Mouse (Mus musculus) kidney, embryonic 16.5 days (tissue): ENCODE measurements around the gene Tubb4a. TPM values are rescaled to one million over a fixed set of nuclear protein-coding genes. Genes with fewer than 3 reads are reported as not detected.
"Not testable (repeated sequence)": the region's sequence is repeated elsewhere in the genome, so short reads cannot be mapped to it uniquely, and the experiment has no call there.

Source experiments
- ATAC-seq: fragments of 200-750 bp; cut with Nextera tagmentation; 2 replicates; pipeline ENCODE4 v1.8.0; 2017; ENCODE audit warnings: moderate TSS enrichment; ENCODE audit not compliant: low FRiP score, low TSS enrichment
- H3K27ac ChIP-seq: fragments of 300-500 bp; sonication (generic); 2 replicates; pipeline ENCODE4 v1.5.1; 2014; ENCODE audit warnings: low read length
- H3K27me3 ChIP-seq: fragments of 300-500 bp; sonication (generic); 2 replicates; pipeline ENCODE4 v1.6.1; 2014; ENCODE audit warnings: low read length, control low read depth, mixed read lengths; ENCODE audit not compliant: insufficient read depth
- H3K36me3 ChIP-seq: fragments of 300-500 bp; sonication (generic); 2 replicates; pipeline ENCODE4 v1.6.1; 2014; ENCODE audit warnings: low read length, control low read depth, mixed read lengths; ENCODE audit not compliant: insufficient read depth
- H3K4me1 ChIP-seq: fragments of 300-500 bp; sonication (generic); 2 replicates; pipeline ENCODE4 v1.6.1; 2014; ENCODE audit warnings: low read length, control low read depth, mixed read lengths; ENCODE audit not compliant: insufficient read depth
- H3K4me2 ChIP-seq: fragments of 300-500 bp; sonication (generic); replicated peaks from 2 replicates; pipeline ENCODE4 v1.6.1; 2014; ENCODE audit warnings: low read depth, low read length
- H3K4me3 ChIP-seq: fragments of 300-500 bp; sonication (generic); 2 replicates; pipeline ENCODE4 v1.5.1; 2014; ENCODE audit warnings: mild to moderate bottlenecking, low read length
- H3K9ac ChIP-seq: fragments of 300-500 bp; sonication (generic); replicated peaks from 2 replicates; pipeline ENCODE4 v1.6.1; 2014; ENCODE audit warnings: low read length
- H3K9me3 ChIP-seq: fragments of 300-500 bp; sonication (generic); 2 replicates; pipeline ENCODE4 v1.6.1; 2016; ENCODE audit warnings: low read length, control low read depth
- WGBS: fragments of 180-500 bp; shearing (Covaris S2); extraction: QIAGEN DNeasy Blood & Tissue Kit; methylation state at CpG from one replicate; pipeline ENCODE4 v1.1.7; 2014; 5-methylcytosine and 5-hydroxymethylcytosine counted together
- polyA plus RNA-seq: library from polyadenylated mRNA; unstranded; fragments of >200 nt; fragmentation: Nextera tagmentation; extraction: Ambion mirVana; gene quantifications from 2 replicates; pipeline ENCODE4 v1.2.1, GENCODE M21; 2015

Tubb4a gene
- polyA plus RNA-seq, 1 experiment from 2014 or later, result 25.2 TPM

- peak overlapping the region; percentile 83 for H3K4me3 ChIP-seq
- peak overlapping the region; percentile 79 for H3K27ac ChIP-seq
- H3K36me3 ChIP-seq, result no peaks in the 10 kb centered on the region
- H3K4me2 ChIP-seq, result peak overlapping the region; percentile 83
- ATAC-seq, result no peak
- WGBS, result 38% methylated on average over 10 of the region's 10 CpGs
- H3K9me3 ChIP-seq, result no peaks in the 10 kb centered on the region
- peaks cover 19% of the 10 kb centered on the region for H3K4me1 ChIP-seq
- peaks cover 28% of the 10 kb centered on the region for H3K27me3 ChIP-seq
- H3K9ac ChIP-seq, result no peak overlapping the region
Observed at GRCm38 (mm10) chr17:57061069-57061468, 26.5 kb downstream of the Tubb4a start.

- ATAC-seq, result peak; percentile 87
- under 1% methylated on average over 44 of the region's 44 CpGs for WGBS
- peaks cover 28% of the 10 kb centered on the region for H3K27me3 ChIP-seq
- H3K36me3 ChIP-seq, result 0 out of 2 replicates have a peak, but pooled peaks cover 3% of the 10 kb centered on the region
- peaks cover 19% of the 10 kb centered on the region for H3K4me1 ChIP-seq
- peak overlapping the region; percentile 83 for H3K4me2 ChIP-seq
- peak overlapping the region; percentile 85 for H3K9ac ChIP-seq
- peak overlapping the region; percentile 83 for H3K4me3 ChIP-seq
- no peaks in the 10 kb centered on the region for H3K9me3 ChIP-seq
- peak overlapping the region; percentile 79 for H3K27ac ChIP-seq
Observed at GRCm38 (mm10) chr17:57060231-57060801, 27.3 kb downstream of the Tubb4a start.

GRCm38 (mm10) chr17:57059486-57059977 lies 28.1 kb downstream of the Tubb4a start, which contains the start of gene Slc25a23:
TSS of gene Slc25a23 (minus strand) at chr17:57059863.
- WGBS, result under 1% methylated on average over 39 of the region's 45 CpGs
- Histone ChIP-seq H3K9me3 (no peaks in the 10 kb centered on the region), H3K36me3 (0 out of 2 replicates have a peak, but pooled peaks cover 8% of the 10 kb centered on the region), H3K27ac (peak within 1 kb of the TSS; percentile 79), H3K4me3 (peak within 1 kb of the TSS; percentile 83), H3K9ac (peak within 1 kb of the TSS; percentile 85), H3K4me1 (peaks cover 19% of the 10 kb centered on the region), H3K27me3 (peaks cover 28% of the 10 kb centered on the region), H3K4me2 (peak within 1 kb of the TSS; percentile 83)
- peak; percentile 65 for ATAC-seq

GRCm38 (mm10) chr17:57058891-57059485 lies 28.6 kb downstream of the Tubb4a start, which contains the start of gene Crb3:
TSS of gene Crb3 (plus strand) at chr17:57059105.
- 0 out of 2 replicates have a peak, but pooled peaks cover 8% of the 10 kb centered on the region for H3K36me3 ChIP-seq
- peaks cover 19% of the 10 kb centered on the region for H3K4me1 ChIP-seq
- H3K4me2 ChIP-seq, result peak within 1 kb of the TSS; percentile 83
- peak; percentile 7; the same call in 1 of the 2 replicates for ATAC-seq
- peak within 1 kb of the TSS; percentile 79 for H3K27ac ChIP-seq
- WGBS, result under 1% methylated on average over 17 of the region's 22 CpGs
- H3K9me3 ChIP-seq, result no peaks in the 10 kb centered on the region
- H3K9ac ChIP-seq, result peak within 1 kb of the TSS; percentile 85
- peak within 1 kb of the TSS; percentile 83 for H3K4me3 ChIP-seq
- H3K27me3 ChIP-seq, result peaks cover 28% of the 10 kb centered on the region

GRCm38 (mm10) chr17:57056246-57056645 lies 31.3 kb downstream of the Tubb4a start:
- no peak overlapping the region for H3K4me2 ChIP-seq
- ATAC-seq, result no peak
- WGBS, result 88% methylated on average over 3 of the region's 3 CpGs
- no peaks in the 10 kb centered on the region for H3K9me3 ChIP-seq
- H3K9ac ChIP-seq, result no peak overlapping the region
- H3K36me3 ChIP-seq, result peaks cover 26% of the 10 kb centered on the region
- H3K4me3 ChIP-seq, result no peak overlapping the region
- peaks cover 4% of the 10 kb centered on the region for H3K27me3 ChIP-seq
- no peak overlapping the region for H3K27ac ChIP-seq
- peaks cover 11% of the 10 kb centered on the region for H3K4me1 ChIP-seq

GRCm38 (mm10) chr17:57051679-57052078 lies 35.9 kb downstream of the Tubb4a start:
- H3K27ac ChIP-seq, H3K9me3 ChIP-seq, H3K9ac ChIP-seq, H3K4me3 ChIP-seq, H3K4me2 ChIP-seq, H3K4me1 ChIP-seq, ATAC-seq, H3K27me3 ChIP-seq: not testable (repeated sequence)
- H3K36me3 ChIP-seq, result peaks cover 37% of the 10 kb centered on the region
- 93% methylated on average over 4 of the region's 4 CpGs for WGBS

- no peak overlapping the region for H3K27ac ChIP-seq
- no peak overlapping the region for H3K4me2 ChIP-seq
- no peaks in the 10 kb centered on the region; the same call in 1 of the 2 replicates for H3K4me1 ChIP-seq
- no peaks in the 10 kb centered on the region for H3K27me3 ChIP-seq
- peaks cover 29% of the 10 kb centered on the region for H3K36me3 ChIP-seq
- WGBS, result 91% methylated on average over 3 of the region's 3 CpGs
- no peaks in the 10 kb centered on the region for H3K9me3 ChIP-seq
- H3K9ac ChIP-seq, result no peak overlapping the region
- no peak overlapping the region for H3K4me3 ChIP-seq
- ATAC-seq, result no peak
Observed at GRCm38 (mm10) chr17:57048816-57049215, 38.8 kb downstream of the Tubb4a start.

- WGBS, result 45% methylated on average over 5 of the region's 5 CpGs
- ATAC-seq, result 0 out of 2 replicates have a peak, but pooled peaks have one; percentile 24
Observed at GRCm38 (mm10) chr17:57047406-57047805, 40.2 kb downstream of the Tubb4a start.

GRCm38 (mm10) chr17:57041554-57041953 lies 46.0 kb downstream of the Tubb4a start, which contains the start of gene Slc25a41:
TSS of gene Slc25a41 (minus strand) at chr17:57041654.
- no peak within 1 kb of the TSS for H3K4me3 ChIP-seq
- no peaks in the 10 kb centered on the region for H3K36me3 ChIP-seq
- H3K4me1 ChIP-seq, result no peaks in the 10 kb centered on the region
- no peaks in the 10 kb centered on the region for H3K9me3 ChIP-seq
- no peak within 1 kb of the TSS for H3K9ac ChIP-seq
- H3K27me3 ChIP-seq, result peaks cover 9% of the 10 kb centered on the region
- no peak within 1 kb of the TSS for H3K27ac ChIP-seq
- ATAC-seq, result no peak
- H3K4me2 ChIP-seq, result no peak within 1 kb of the TSS
- WGBS, result 79% methylated on average over 8 of the region's 8 CpGs

More at GRCm38 (mm10) chr17:57047406-57047805, 40.2 kb downstream of the Tubb4a start:
- no peak overlapping the region for H3K4me2 ChIP-seq
- no peaks in the 10 kb centered on the region for H3K27me3 ChIP-seq
- H3K4me1 ChIP-seq, result no peaks in the 10 kb centered on the region; the same call in 1 of the 2 replicates
- no peak overlapping the region for H3K9ac ChIP-seq
- H3K4me3 ChIP-seq, result no peak overlapping the region
- H3K36me3 ChIP-seq, result peaks cover 21% of the 10 kb centered on the region
- H3K9me3 ChIP-seq, result no peaks in the 10 kb centered on the region
- no peak overlapping the region for H3K27ac ChIP-seq

GRCm38 (mm10) chr17:57038978-57039377 lies 48.6 kb downstream of the Tubb4a start:
- WGBS, result 47% methylated on average over 8 of the region's 8 CpGs
- Histone ChIP-seq H3K9me3 (no peaks in the 10 kb centered on the region), H3K4me3 (no peak overlapping the region), H3K27me3 (peaks cover 9% of the 10 kb centered on the region), H3K9ac (no peak overlapping the region), H3K36me3 (no peaks in the 10 kb centered on the region), H3K4me1 (no peaks in the 10 kb centered on the region), H3K27ac (no peak overlapping the region), H3K4me2 (no peak overlapping the region)
- ATAC-seq, result no peak
